Mouse (Mus musculus): Measurements from ENCODE around the gene Dynlt1b.
"Not testable (repeated sequence)": the region's sequence is repeated elsewhere in the genome, so short reads cannot be mapped to it uniquely, and the experiment has no call there.

- TF ChIP-seq POLR2A (IDR thresholded peaks at IDR 0.05; ENCODE audit: control insufficient read depth, low read depth, low read length); CTCF (IDR thresholded peaks at IDR 0.05; ENCODE audit: control insufficient read depth, insufficient read depth, insufficient replicate concordance, low read depth, low read length): not testable (repeated sequence)
Measured at GRCm38 (mm10) chr17:6461083-6461595, 31.2 kb downstream of the Dynlt1b start.

Measured in testis, adult 2 months (tissue).